Mouse (Mus musculus) layer of hippocampus, adult 8-10 months (tissue): ENCODE data around the gene Faf1. TPM values are rescaled to one million over a fixed set of nuclear protein-coding genes. Genes with fewer than 3 reads are reported as not detected.
A peak's percentile ranks its signal among the peaks of the same experiment; 100 is the strongest.

ENCODE experiments used
- DNase-seq, 2 experiments: peaks; one replicate each; pipeline ENCODE4 v3.0.0; 2022; ENCODE audit warnings: low spot score in 2 of 2
- total RNA-seq, 4 experiments: library from RNA; stranded (reverse); gene quantifications; 2 replicates each; pipeline ENCODE4 v1.2.4; 2022

Faf1 gene
- 10 to 100 TPM; 22.9 to 26.6 (median 24.3) TPM for total RNA-seq

GRCm38 (mm10) chr4:109676218-109677215 lies at the start of gene Faf1:
TSS of gene Faf1 (plus strand) at chr4:109676588.
- DNase-seq: peak; percentile 95 to 97

GRCm38 (mm10) chr4:109630215-109630614 lies 46.2 kb upstream of the Faf1 start:
- no peak for DNase-seq

GRCm38 (mm10) chr4:109631029-109631428 lies 45.4 kb upstream of the Faf1 start:
- DNase-seq: no peak

GRCm38 (mm10) chr4:109634971-109635370 lies 41.4 kb upstream of the Faf1 start:
- DNase-seq: no peak

GRCm38 (mm10) chr4:109639356-109639755 lies 37.0 kb upstream of the Faf1 start:
- DNase-seq: no peak

GRCm38 (mm10) chr4:109640141-109640540 lies 36.2 kb upstream of the Faf1 start:
- no peak for DNase-seq

- no peak for DNase-seq
Measured at GRCm38 (mm10) chr4:109641451-109641850, 34.9 kb upstream of the Faf1 start.

GRCm38 (mm10) chr4:109647281-109647680 lies 29.1 kb upstream of the Faf1 start:
- no peak for DNase-seq

- no peak for DNase-seq
Measured at GRCm38 (mm10) chr4:109649331-109649730, 27.1 kb upstream of the Faf1 start.

- no peak for DNase-seq
Measured at GRCm38 (mm10) chr4:109653251-109653650, 23.1 kb upstream of the Faf1 start.

- no peak for DNase-seq
Measured at GRCm38 (mm10) chr4:109654701-109655100, 21.7 kb upstream of the Faf1 start.

- no peak for DNase-seq
Measured at GRCm38 (mm10) chr4:109655738-109656137, 20.6 kb upstream of the Faf1 start.

- DNase-seq: no peak
Measured at GRCm38 (mm10) chr4:109656301-109656700, 20.1 kb upstream of the Faf1 start.

- no peak for DNase-seq
Measured at GRCm38 (mm10) chr4:109657021-109657850, 19.2 kb upstream of the Faf1 start.

GRCm38 (mm10) chr4:109657851-109658500 lies 18.4 kb upstream of the Faf1 start:
- no peak for DNase-seq

GRCm38 (mm10) chr4:109658826-109659225 lies 17.6 kb upstream of the Faf1 start:
- DNase-seq: no peak

- DNase-seq: no peak
Measured at GRCm38 (mm10) chr4:109659571-109659970, 16.8 kb upstream of the Faf1 start.

GRCm38 (mm10) chr4:109660568-109660967 lies 15.8 kb upstream of the Faf1 start:
- no peak for DNase-seq

GRCm38 (mm10) chr4:109661183-109661582 lies 15.2 kb upstream of the Faf1 start:
- DNase-seq: no peak

GRCm38 (mm10) chr4:109662271-109662670 lies 14.1 kb upstream of the Faf1 start:
- DNase-seq: no peak

- no peak for DNase-seq
Measured at GRCm38 (mm10) chr4:109664091-109664490, 12.3 kb upstream of the Faf1 start.
